Mouse (Mus musculus): ENCODE results near the gene Ube2s. TPM values are rescaled to one million over a fixed set of nuclear protein-coding genes. Genes with fewer than 3 reads are reported as not detected.
"Not testable (repeated sequence)": the region's sequence is repeated elsewhere in the genome, so short reads cannot be mapped to it uniquely, and the experiment has no call there.

Ube2s gene
- total and polyA plus RNA-seq, 2 experiments = 24.2 to 74.3 TPM

DNA sequence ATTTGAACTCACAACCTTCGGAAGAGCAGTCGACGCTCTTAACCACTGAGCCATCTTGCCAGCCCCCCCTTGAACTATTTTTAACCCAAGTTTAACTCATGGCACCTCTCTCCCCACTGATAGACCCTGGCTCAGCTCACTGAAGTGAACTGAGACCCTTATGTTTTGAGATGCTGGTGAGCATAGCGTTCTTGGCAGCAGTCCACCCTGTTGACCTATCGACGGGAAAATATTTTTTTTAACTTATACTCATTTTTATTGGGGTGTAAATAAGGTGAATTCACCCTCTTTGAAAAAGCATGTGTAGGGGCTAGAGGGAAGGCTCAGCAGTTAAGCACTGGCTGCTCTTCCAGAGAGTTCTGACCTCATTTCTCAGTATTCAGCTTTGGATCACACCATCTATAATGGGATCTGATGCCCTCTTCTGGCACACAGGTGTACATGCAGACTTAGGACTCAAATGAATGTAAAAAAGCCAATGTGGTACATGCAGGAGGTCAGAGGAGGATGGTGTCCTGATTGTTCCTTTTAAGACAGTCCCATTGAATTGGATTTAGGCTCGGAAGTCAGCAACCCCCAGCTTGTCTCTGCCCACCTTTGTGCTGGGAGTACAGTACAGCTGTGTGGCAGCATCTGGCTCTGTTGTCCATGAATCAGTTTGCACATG is 16.5 kb downstream of the Ube2s start:
- TF ChIP-seq CTCF (IDR thresholded peaks at IDR 0.05; ENCODE audit: low read depth, low read length) (peak; percentile 61), POLR2A (IDR thresholded peaks at IDR 0.05; ENCODE audit: extremely low read depth, insufficient read depth, low read length) (no peak)
- no peak overlapping the region for H3K27ac ChIP-seq (replicated peaks; ENCODE audit: insufficient read depth, low read depth, low read length)
- WGBS = 67% methylated on average over 7 of the region's 7 CpGs
- H3K79me2 ChIP-seq (ENCODE audit: control insufficient read depth, insufficient read depth, low read length) = 0 out of 2 replicates have a peak, but pooled peaks cover 4% of the 10 kb centered on the region
- H3K4me3 ChIP-seq (ENCODE audit: insufficient read depth, low read depth, low read length) = no peak overlapping the region
- H3K4me1 ChIP-seq (ENCODE audit: control insufficient read depth, insufficient read depth, low read length) = peaks cover 5% of the 10 kb centered on the region; the same call in 1 of the 2 replicates
- H3K36me3 ChIP-seq (ENCODE audit: control insufficient read depth, insufficient read depth, low read length) = peaks cover 12% of the 10 kb centered on the region; the same call in 1 of the 2 replicates
- H3K9ac ChIP-seq (ENCODE audit: low read depth, low read length) = no peak overlapping the region
- peak; percentile 61 for DNase-seq (ENCODE audit: extremely low read depth, low read depth, low spot score)
- no peaks in the 10 kb centered on the region for H3K27me3 ChIP-seq (ENCODE audit: control insufficient read depth, insufficient read depth, low read length)

DNA sequence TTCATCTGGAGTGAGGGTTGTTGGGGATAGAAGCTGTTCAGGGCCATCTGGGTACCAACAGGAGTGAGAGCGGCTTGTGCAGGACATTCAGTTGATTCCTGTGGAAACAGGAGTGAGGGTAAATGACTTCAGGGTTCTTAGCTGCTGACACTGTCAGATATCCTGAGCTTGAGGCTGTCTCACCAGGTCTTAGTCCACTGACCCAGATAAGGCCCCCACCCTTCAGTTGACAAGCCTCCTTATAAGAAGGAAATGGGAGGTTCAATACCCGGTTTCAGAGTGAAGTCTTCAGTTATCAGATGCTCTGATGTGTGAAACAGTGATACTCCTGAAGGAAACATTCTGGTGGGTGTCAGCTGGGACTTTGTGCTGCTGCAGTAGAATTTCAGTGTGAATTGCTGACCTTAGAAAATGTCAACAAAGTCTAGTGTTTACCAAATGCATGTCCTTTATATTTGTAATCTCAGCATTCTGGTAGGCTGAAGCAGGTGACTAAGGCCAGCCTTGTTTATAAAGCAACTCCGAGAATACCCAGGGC is 17.7 kb downstream of the Ube2s start:
- WGBS = 70% methylated on average over 3 of the region's 3 CpGs
- Histone ChIP-seq H3K9ac (ENCODE audit: low read depth, low read length) (no peak overlapping the region), H3K4me1 (ENCODE audit: control insufficient read depth, insufficient read depth, low read length) (peaks cover 9% of the 10 kb centered on the region), H3K79me2 (ENCODE audit: control insufficient read depth, insufficient read depth, low read length) (0 out of 2 replicates have a peak, but pooled peaks cover 4% of the 10 kb centered on the region), H3K4me3 (ENCODE audit: insufficient read depth, low read depth, low read length) (no peak overlapping the region), H3K27ac (replicated peaks; ENCODE audit: insufficient read depth, low read depth, low read length) (no peak overlapping the region), H3K27me3 (ENCODE audit: control insufficient read depth, insufficient read depth, low read length) (no peaks in the 10 kb centered on the region), H3K36me3 (ENCODE audit: control insufficient read depth, insufficient read depth, low read length) (peaks cover 12% of the 10 kb centered on the region; the same call in 1 of the 2 replicates)
- TF ChIP-seq CTCF (IDR thresholded peaks at IDR 0.05; ENCODE audit: low read depth, low read length) = no peak
- no peak for DNase-seq (ENCODE audit: extremely low read depth, low read depth, low spot score)

DNA sequence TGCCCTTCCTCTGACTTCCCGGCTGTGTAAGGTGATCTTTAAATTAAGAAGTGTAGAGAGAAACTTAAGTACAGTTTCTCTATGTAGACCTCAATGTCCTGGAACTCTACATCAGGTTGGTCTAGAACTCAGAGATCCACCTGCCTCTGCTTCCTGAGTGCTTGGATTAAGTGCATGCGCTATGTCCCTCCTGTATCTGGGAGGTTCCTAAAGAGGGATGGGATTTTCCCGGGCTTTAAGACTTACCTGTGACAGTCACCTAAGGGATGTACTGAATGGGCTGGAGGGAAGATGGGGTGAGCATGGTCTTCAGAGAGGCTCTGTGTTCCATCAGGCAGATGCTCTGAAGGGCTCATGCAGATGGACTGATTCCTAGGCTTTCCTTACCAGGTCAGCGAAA is 18.7 kb downstream of the Ube2s start:
- 37% methylated on average over 4 of the region's 4 CpGs for WGBS
- Histone ChIP-seq H3K79me2 (ENCODE audit: control insufficient read depth, insufficient read depth, low read length) (0 out of 2 replicates have a peak, but pooled peaks cover 7% of the 10 kb centered on the region), H3K27ac (replicated peaks; ENCODE audit: insufficient read depth, low read depth, low read length) (no peak overlapping the region), H3K36me3 (ENCODE audit: control insufficient read depth, insufficient read depth, low read length) (peaks cover 12% of the 10 kb centered on the region; the same call in 1 of the 2 replicates), H3K4me3 (ENCODE audit: insufficient read depth, low read depth, low read length) (peak overlapping the region; percentile 82), H3K27me3 (ENCODE audit: control insufficient read depth, insufficient read depth, low read length) (no peaks in the 10 kb centered on the region), H3K4me1 (ENCODE audit: control insufficient read depth, insufficient read depth, low read length) (peaks cover 10% of the 10 kb centered on the region), H3K9ac (ENCODE audit: low read depth, low read length) (peak overlapping the region; percentile 86)
- TF ChIP-seq CTCF (IDR thresholded peaks at IDR 0.05; ENCODE audit: low read depth, low read length) = no peak
- no peak for TF ChIP-seq POLR2A (IDR thresholded peaks at IDR 0.05; ENCODE audit: extremely low read depth, insufficient read depth, low read length)
- DNase-seq (ENCODE audit: extremely low read depth, low read depth, low spot score) = no peak

DNA sequence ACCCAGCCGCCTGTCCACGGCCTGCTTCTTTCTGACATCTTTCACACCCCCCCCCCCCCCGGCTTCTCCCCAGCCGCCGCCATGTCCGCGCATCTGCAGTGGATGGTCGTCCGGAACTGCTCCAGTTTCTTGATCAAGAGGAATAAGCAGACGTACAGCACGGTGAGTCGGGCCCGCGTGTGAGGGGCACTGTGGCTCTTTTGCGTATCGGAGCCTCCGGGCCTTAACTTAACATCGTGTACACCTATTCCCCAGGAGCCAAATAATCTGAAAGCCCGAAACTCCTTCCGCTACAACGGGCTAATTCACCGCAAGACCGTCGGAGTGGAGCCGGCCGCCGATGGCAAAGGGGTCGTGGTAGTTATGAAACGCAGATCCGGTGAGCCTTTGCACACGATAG is 19.1 kb downstream of the Ube2s start:
- H3K27me3 ChIP-seq (ENCODE audit: control insufficient read depth, insufficient read depth, low read length) = not testable (repeated sequence)
- WGBS = under 1% methylated on average over 31 of the region's 31 CpGs

DNA sequence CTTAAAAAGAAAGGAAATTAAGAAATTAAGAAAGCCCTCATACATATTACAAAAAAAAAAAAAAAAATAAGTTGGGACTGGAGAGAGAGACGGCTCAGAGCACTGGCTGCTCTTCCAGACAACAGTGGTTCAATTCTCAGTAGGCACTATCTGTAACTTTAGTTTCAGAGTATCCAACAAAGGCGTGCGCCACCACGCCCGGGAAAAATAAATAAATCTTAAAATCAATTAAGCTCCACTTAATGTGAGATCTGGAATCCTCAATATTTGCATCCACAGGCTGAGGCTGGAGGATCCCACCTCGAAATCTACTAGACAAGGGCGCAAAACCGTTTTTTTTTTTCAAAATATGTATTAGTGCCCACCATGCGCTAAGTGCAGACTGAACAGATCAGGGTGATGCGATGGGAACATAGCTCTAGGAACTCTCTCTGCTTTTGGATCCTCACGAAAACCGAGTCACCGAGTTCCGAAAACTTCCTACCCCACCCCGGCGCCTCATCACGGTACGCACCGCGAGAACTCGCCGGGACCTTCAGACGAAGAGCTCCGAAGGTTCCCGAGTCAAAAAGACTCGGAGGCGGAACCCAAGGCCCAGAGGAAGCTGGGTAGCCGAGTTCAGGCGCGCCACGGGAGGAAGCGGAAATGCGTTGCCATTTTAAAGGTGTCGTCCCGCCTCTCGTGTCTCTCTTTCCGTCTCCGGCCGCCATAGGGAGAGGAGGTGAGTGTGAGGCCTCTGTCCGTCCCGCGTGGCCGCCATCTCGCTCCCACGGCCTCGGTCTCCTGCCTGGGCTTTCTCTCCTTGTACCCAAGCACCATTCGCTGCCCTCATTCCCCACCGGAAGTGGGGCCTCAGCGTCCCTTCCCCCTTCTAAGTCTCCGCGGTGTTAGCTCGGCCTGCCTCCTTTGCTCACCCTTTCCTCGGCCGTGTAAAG is 19.8 kb downstream of the Ube2s start, which contains the start of gene Rpl28:
Gene Rpl28 (plus strand): TSS at position 597 of the 935 bp plus-strand sequence.
- TF ChIP-seq POLR2A (IDR thresholded peaks at IDR 0.05; ENCODE audit: extremely low read depth, insufficient read depth, low read length) (peak; percentile 92), CTCF (IDR thresholded peaks at IDR 0.05; ENCODE audit: low read depth, low read length) (no peak)
- Histone ChIP-seq H3K27me3 (ENCODE audit: control insufficient read depth, insufficient read depth, low read length) (no peaks in the 10 kb centered on the region), H3K4me3 (ENCODE audit: insufficient read depth, low read depth, low read length) (peak within 1 kb of the TSS; percentile 82), H3K79me2 (ENCODE audit: control insufficient read depth, insufficient read depth, low read length) (peaks cover 9% of the 10 kb centered on the region; the same call in 1 of the 2 replicates), H3K4me1 (ENCODE audit: control insufficient read depth, insufficient read depth, low read length) (peaks cover 16% of the 10 kb centered on the region), H3K27ac (replicated peaks; ENCODE audit: insufficient read depth, low read depth, low read length) (peak within 1 kb of the TSS; percentile 83), H3K9ac (ENCODE audit: low read depth, low read length) (peak within 1 kb of the TSS; percentile 86), H3K36me3 (ENCODE audit: control insufficient read depth, insufficient read depth, low read length) (peaks cover 12% of the 10 kb centered on the region; the same call in 1 of the 2 replicates)
- peak; percentile 88 for DNase-seq (ENCODE audit: extremely low read depth, low read depth, low spot score)
- WGBS = under 1% methylated on average over 54 of the region's 54 CpGs

More for the DNA sequence above, 19.1 kb downstream of the Ube2s start:
- DNase-seq (ENCODE audit: extremely low read depth, low read depth, low spot score); H3K79me2 ChIP-seq (ENCODE audit: control insufficient read depth, insufficient read depth, low read length): not testable (repeated sequence)
- Histone ChIP-seq H3K36me3 (ENCODE audit: control insufficient read depth, insufficient read depth, low read length) (peaks cover 12% of the 10 kb centered on the region; the same call in 1 of the 2 replicates), H3K4me3 (ENCODE audit: insufficient read depth, low read depth, low read length) (peak overlapping the region; percentile 82), H3K27ac (replicated peaks; ENCODE audit: insufficient read depth, low read depth, low read length) (peak overlapping the region; percentile 65; the same call in 1 of the 2 replicates), H3K9ac (ENCODE audit: low read depth, low read length) (peak overlapping the region; percentile 86), H3K4me1 (ENCODE audit: control insufficient read depth, insufficient read depth, low read length) (peaks cover 15% of the 10 kb centered on the region)
